Mouse (Mus musculus) ES-E14 (cell line): ENCODE results near the gene Fam133b. TPM values are rescaled to one million over a fixed set of nuclear protein-coding genes. Genes with fewer than 3 reads are reported as not detected.
"Not testable (repeated sequence)": the region's sequence is repeated elsewhere in the genome, so short reads cannot be mapped to it uniquely, and the experiment has no call there.

Experiments used
- DNase-seq: peaks from one replicate; pipeline ENCODE4 v3.0.0-alpha.2; 2013; ENCODE audit warnings: low read depth, low spot score
- H3K27ac ChIP-seq: 2 replicates; pipeline ENCODE4 v1.5.1; 2012; ENCODE audit warnings: low read depth, mild to moderate bottlenecking, low read length, moderate library complexity, mixed read lengths; ENCODE audit not compliant: poor library complexity, insufficient read depth, severe bottlenecking
- H3K36me3 ChIP-seq: 2 replicates; pipeline ENCODE4 v1.6.1; 2012; ENCODE audit warnings: mild to moderate bottlenecking, low read length, moderate library complexity, mixed read lengths; ENCODE audit not compliant: control insufficient read depth, poor library complexity, insufficient read depth, severe bottlenecking
- H3K4me1 ChIP-seq, 2 experiments: fragments of 150-350 bp in 1 of 2; sonication (generic) in 1 of 2; 2 replicates each; pipeline ENCODE4 v1.6.1; 2012; ENCODE audit warnings: low read length in 2 of 2, mild to moderate bottlenecking in 1 of 2, mixed read lengths in 1 of 2; ENCODE audit not compliant: control insufficient read depth in 2 of 2, insufficient read depth in 2 of 2, poor library complexity in 1 of 2
- H3K4me3 ChIP-seq, 2 experiments: fragments of 150-350 bp in 1 of 2; sonication (generic) in 1 of 2; 2 replicates each; pipeline ENCODE4 v1.5.1; 2012; ENCODE audit warnings: low read length in 2 of 2, low read depth in 1 of 2, mild to moderate bottlenecking in 1 of 2, mixed read lengths in 1 of 2; ENCODE audit not compliant: insufficient read depth in 1 of 2, poor library complexity in 1 of 2, severe bottlenecking in 1 of 2
- H3K9ac ChIP-seq: 2 replicates; pipeline ENCODE4 v1.6.1; 2012; ENCODE audit warnings: low read depth, mild to moderate bottlenecking, low read length, mixed read lengths; ENCODE audit not compliant: poor library complexity, insufficient read depth, severe bottlenecking
- H3K9me3 ChIP-seq: fragments of 150-350 bp; sonication (generic); 2 replicates; pipeline ENCODE4 v1.6.1; 2012; ENCODE audit warnings: low read depth, mild to moderate bottlenecking, low read length; ENCODE audit not compliant: control insufficient read depth, insufficient read depth
- CHD2 ChIP-seq: IDR thresholded peaks from 2 replicates; pipeline ENCODE4 v1.6.1; 2014; ENCODE audit warnings: mild to moderate bottlenecking, low read depth, low read length, inconsistent platforms
- HCFC1 ChIP-seq: IDR thresholded peaks from 2 replicates; pipeline ENCODE4 v1.6.1; 2012; ENCODE audit warnings: low read length, inconsistent platforms, borderline replicate concordance; ENCODE audit not compliant: insufficient read depth
- MAFK ChIP-seq: IDR thresholded peaks from 2 replicates; pipeline ENCODE4 v1.6.1; 2014; ENCODE audit warnings: mild to moderate bottlenecking, low read depth, low read length, inconsistent platforms; ENCODE audit not compliant: insufficient read depth
- ZC3H11A ChIP-seq: IDR thresholded peaks from 2 replicates; pipeline ENCODE4 v1.6.1; 2012; ENCODE audit warnings: low read depth, mild to moderate bottlenecking, inconsistent platforms, low read length, borderline replicate concordance
- ZNF384 ChIP-seq: IDR thresholded peaks from 2 replicates; pipeline ENCODE4 v1.6.1; 2012; ENCODE audit warnings: low read depth, low read length, inconsistent platforms
- in situ Hi-C, 2 experiments: fragments of 600-800 bp; cut with MboI; formaldehyde crosslinking; loops; one replicate each; pipeline ENCODE4 v1.15.1; 2025; ENCODE audit warnings: low sequenced_read_pairs in 2 of 2, inconsistent platforms in 1 of 2; ENCODE audit not compliant: unreplicated experiment in 2 of 2
- total RNA-seq: library from RNA; depleted of rRNA; stranded (reverse); fragments of 300-350 nt; gene quantifications from 2 replicates; pipeline ENCODE4 v1.2.3, GENCODE M21; 2012

Gene Fam133b
- total RNA-seq, 1 experiment: 30.0 TPM

- peaks cover 14% of the 10 kb centered on the region for H3K36me3 ChIP-seq
- H3K4me1 ChIP-seq: no peaks in the 10 kb centered on the region; a peak in 1 of 4 replicates
- no peak for DNase-seq
- no peak overlapping the region for H3K9ac ChIP-seq
- H3K9me3 ChIP-seq: no peaks in the 10 kb centered on the region
- in situ Hi-C loops: no loop called here
- TF ChIP-seq MAFK (no peak), ZC3H11A (no peak), CHD2 (no peak), ZNF384 (no peak), HCFC1 (no peak)
- no peak overlapping the region for H3K4me3 ChIP-seq
- no peak overlapping the region for H3K27ac ChIP-seq
These were observed 21.9 kb upstream of the Fam133b start for GRCm38 (mm10) chr5:3521741-3522140.

DNA sequence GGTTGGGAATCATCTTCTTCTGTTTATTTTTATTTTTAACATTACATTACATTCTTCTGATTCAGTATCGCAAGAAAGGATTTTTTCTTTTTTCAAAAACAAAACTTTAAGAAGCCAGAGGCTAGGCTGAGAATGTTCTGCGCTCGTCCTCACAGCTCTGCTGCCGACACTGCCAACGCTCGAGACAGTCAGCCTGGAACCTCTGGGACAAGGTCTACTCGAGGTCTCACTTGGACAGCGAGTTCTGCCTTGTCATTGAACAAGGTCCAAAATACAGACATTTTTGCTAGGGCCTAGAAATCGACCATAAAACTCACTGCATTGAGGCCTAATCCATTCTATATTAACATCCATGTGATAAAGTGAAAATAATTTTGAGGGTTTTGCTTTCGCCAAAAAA lies 20.8 kb upstream of the Fam133b start:
- in situ Hi-C loops: no loop called here
- no peak overlapping the region for H3K27ac ChIP-seq
- no peak for TF ChIP-seq MAFK
- TF ChIP-seq ZC3H11A: no peak
- TF ChIP-seq CHD2: no peak
- TF ChIP-seq ZNF384: no peak
- TF ChIP-seq HCFC1: no peak
- H3K36me3 ChIP-seq: peaks cover 14% of the 10 kb centered on the region
- DNase-seq: no peak
- H3K4me3 ChIP-seq: no peak overlapping the region
- H3K9ac ChIP-seq: no peak overlapping the region
- H3K4me1 ChIP-seq: peaks cover 0 to 2% of the 10 kb centered on the region in 2 experiments; a peak in 1 of 4 replicates
- H3K9me3 ChIP-seq: no peaks in the 10 kb centered on the region

DNA sequence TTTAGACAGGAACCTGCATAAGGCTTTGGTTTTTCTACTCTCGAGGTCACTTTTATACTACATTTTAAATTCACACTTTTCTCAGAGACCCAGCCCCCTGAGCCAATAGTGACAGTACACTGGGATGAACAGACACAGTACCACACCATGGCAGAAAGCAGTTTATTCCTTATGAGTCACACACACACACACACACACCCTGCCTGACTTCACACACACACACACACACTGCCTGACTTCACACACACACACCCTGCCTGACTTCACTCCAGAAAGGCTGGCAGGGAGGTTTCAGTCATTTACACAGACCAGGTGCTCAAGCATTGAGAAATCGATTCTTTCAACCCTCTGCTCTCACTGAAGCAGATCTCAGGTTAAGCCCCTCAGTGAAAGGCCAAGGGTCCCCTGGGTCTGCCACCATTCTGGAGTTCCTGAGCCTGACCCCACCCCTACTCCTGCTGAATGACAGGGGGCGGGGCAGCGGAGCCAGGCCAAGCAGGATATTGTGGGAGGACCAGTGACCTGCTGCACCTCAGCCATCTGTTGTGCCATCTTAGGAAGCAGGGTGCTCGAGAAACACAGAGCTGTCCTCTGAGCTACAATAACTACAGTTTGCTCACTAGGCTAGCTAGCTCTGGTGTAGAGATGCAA lies 16.5 kb upstream of the Fam133b start:
- in situ Hi-C loops: no loop called here
- no peak overlapping the region for H3K27ac ChIP-seq
- H3K4me1 ChIP-seq: peaks cover 0 to 2% of the 10 kb centered on the region in 2 experiments; a peak in 1 of 4 replicates
- peaks cover 2% of the 10 kb centered on the region; the same call in 1 of the 2 replicates for H3K36me3 ChIP-seq
- no peak for TF ChIP-seq CHD2
- no peak for TF ChIP-seq MAFK
- no peak for TF ChIP-seq HCFC1
- no peak for TF ChIP-seq ZC3H11A
- no peak for TF ChIP-seq ZNF384
- H3K9me3 ChIP-seq: no peaks in the 10 kb centered on the region
- DNase-seq: no peak
- H3K4me3 ChIP-seq: no peak overlapping the region
- H3K9ac ChIP-seq: no peak overlapping the region

DNA sequence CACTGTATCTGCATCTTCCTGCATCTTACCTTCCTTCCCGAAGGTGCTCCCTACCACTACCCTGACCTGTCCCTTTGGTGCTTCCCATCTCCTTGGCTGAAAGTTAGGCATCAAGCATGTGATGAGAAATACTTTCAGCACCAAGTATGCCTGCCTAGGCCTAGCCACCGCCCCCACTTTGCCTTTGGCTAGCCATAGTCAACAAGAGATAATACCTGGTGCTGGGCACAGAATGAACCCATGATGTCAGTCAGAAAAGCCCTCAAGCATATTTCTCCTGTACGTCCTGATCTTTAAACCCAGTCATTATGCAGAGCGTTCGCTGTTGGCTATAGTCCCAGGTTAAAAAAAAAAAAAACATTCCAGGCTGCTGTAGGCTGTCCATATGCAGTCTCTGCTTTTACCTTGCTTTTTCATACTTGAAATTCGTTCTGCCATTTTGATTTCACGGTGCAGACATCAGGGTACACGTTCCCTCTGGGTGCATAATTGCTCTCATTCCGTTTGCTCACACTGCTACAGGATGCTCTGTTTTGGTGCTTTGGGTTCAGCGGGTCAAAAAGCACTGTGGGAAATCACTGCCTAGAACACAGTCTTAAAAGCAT lies 13.9 kb upstream of the Fam133b start:
- H3K4me3 ChIP-seq: no peak overlapping the region
- H3K9ac ChIP-seq: no peak overlapping the region
- DNase-seq: no peak
- in situ Hi-C loops: no loop called here
- H3K9me3 ChIP-seq: no peaks in the 10 kb centered on the region
- TF ChIP-seq MAFK: no peak
- no peak for TF ChIP-seq CHD2
- TF ChIP-seq ZNF384: no peak
- TF ChIP-seq HCFC1: no peak
- TF ChIP-seq ZC3H11A: no peak
- H3K4me1 ChIP-seq: peaks cover 0 to 2% of the 10 kb centered on the region in 2 experiments; a peak in 1 of 4 replicates
- H3K27ac ChIP-seq: no peak overlapping the region
- no peaks in the 10 kb centered on the region for H3K36me3 ChIP-seq

DNA sequence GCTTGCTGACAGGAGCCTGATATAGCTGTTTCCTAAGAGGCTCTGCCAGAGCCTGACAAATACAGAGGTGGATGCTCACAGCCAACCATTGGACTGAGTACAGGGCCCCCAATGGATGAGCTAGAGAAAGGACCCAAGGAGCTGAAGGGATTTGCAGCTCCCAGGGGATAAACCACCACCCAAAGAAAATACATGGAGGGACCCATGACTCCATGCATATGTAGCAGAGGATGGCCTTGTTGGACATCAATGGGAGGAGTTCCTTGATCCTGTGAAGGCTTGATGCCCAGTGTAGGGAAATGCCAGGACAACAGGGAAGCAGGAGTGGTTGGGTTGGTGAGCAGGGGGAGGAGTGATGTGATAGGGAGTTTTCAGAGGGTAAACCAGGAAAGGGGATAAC lies 11.6 kb upstream of the Fam133b start:
- H3K4me1 ChIP-seq, H3K27ac ChIP-seq, H3K4me3 ChIP-seq, in situ Hi-C loops, H3K9ac ChIP-seq, H3K36me3 ChIP-seq, H3K9me3 ChIP-seq, DNase-seq: not testable (repeated sequence)
